Mouse (Mus musculus) adrenal gland, postnatal 14 days (tissue): Measurements from ENCODE around the gene Cpa4. TPM values are rescaled to one million over a fixed set of nuclear protein-coding genes. Genes with fewer than 3 reads are reported as not detected.

Experiments
- DNase-seq: peaks from one replicate; pipeline ENCODE4 v3.0.0; 2021; ENCODE audit warnings: mixed read lengths
- total RNA-seq: library from RNA; stranded (reverse); gene quantifications from 2 replicates; pipeline ENCODE4 v1.2.3, GENCODE M21; 2021

Cpa4 gene
- total RNA-seq, 1 experiment from 2014 or later: 2.1 TPM

- DNase-seq: peak; percentile 44
These were observed 60.0 kb downstream of the Cpa4 start for GRCm38 (mm10) chr6:30628152-30628551.

- no peak for DNase-seq
These were observed 61.8 kb downstream of the Cpa4 start for GRCm38 (mm10) chr6:30629989-30630388.

- DNase-seq: no peak
These were observed 67.2 kb downstream of the Cpa4 start for GRCm38 (mm10) chr6:30635361-30635862.

- DNase-seq: no peak
These were observed 68.1 kb downstream of the Cpa4 start for GRCm38 (mm10) chr6:30636186-30636842.

GRCm38 (mm10) chr6:30638674-30639268 lies 70.6 kb downstream of the Cpa4 start, which contains the start of gene Cpa1:
Cpa1 (plus strand) TSS chr6:30639218.
- DNase-seq: no peak

Other genes with a start within 250 kb of the Cpa4 start
- 16.4 and 22.4 TPM in 2 replicates for gene Zc3hc1, start 177.3 kb upstream of the Cpa4 start, total RNA-seq
- 72.4 and 72.6 TPM in 2 replicates for gene Klhdc10, start 166.5 kb upstream of the Cpa4 start, total RNA-seq
- gene Tmem209, start 58.6 kb upstream of the Cpa4 start, total RNA-seq: 24.1 and 24.7 TPM in 2 replicates
- gene Ssmem1, start 58.5 kb upstream of the Cpa4 start, total RNA-seq: 0.33 TPM in 1 of 2 replicates, not detected in the other
- gene Cpa2, start 26.8 kb upstream of the Cpa4 start, total RNA-seq: 0.56 and 0.90 TPM in 2 replicates
- not detected in 2 replicates for gene Cpa5, start 42.6 kb downstream of the Cpa4 start, total RNA-seq
- 0.30 TPM in 1 of 2 replicates, not detected in the other for gene Cpa1, start 70.8 kb downstream of the Cpa4 start, total RNA-seq
- gene Cep41, start 125.4 kb downstream of the Cpa4 start, total RNA-seq: 6.8 and 8.2 TPM in 2 replicates
- 73.3 and 85.6 TPM in 2 replicates for gene Mest, start 155.2 kb downstream of the Cpa4 start, total RNA-seq